In the genomic region with DNA sequence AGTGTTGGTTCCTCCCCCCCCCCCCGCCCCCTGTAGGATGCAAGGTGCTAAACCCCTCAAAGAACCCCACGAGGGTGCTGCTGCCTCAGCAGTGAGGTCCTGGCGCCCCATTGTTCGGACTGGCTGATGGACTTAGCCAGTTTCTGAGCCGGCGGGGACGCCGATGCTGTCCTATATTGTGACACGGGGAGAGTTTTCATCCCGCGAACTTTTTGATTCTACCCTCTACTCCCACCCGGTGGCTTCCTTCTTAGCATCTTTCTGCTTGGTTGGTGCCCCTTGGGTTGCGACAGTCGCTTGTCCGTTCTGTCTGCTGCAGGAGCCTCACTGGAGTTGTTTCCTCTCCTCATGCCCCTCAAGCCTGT, we compare ENCODE assay signal across 8 mouse cellular contexts. TPM values are rescaled to one million over a fixed set of nuclear protein-coding genes. Genes with fewer than 3 reads are reported as not detected.
A peak's percentile ranks its signal among the peaks of the same experiment; 100 is the strongest.
DNase-seq lines count a peak whose midpoint lies in the region; ATAC-seq and TF ChIP-seq lines count a peak whose summit lies in the region.

No protein-coding gene starts in this region.

- WGBS in heart, embryonic 11.5 days (ENCODE audit: insufficient replicate concordance): 0% methylated on average over 15 of the region's 15 CpGs
- 0% methylated on average over 15 of the region's 15 CpGs for WGBS in lung, embryonic 14.5 days

- H3K27ac ChIP-seq in heart, embryonic 11.5 days (ENCODE audit: low read depth, low read length): no peak overlapping the region
- H3K27ac ChIP-seq in lung, embryonic 14.5 days (ENCODE audit: low read depth): peak overlapping the region; percentile 84; the same call in 1 of the 2 replicates

- peaks cover 4% of the 10 kb centered on the region; the same call in 1 of the 2 replicates for H3K27me3 ChIP-seq in heart, embryonic 11.5 days (ENCODE audit: control insufficient read depth, insufficient read depth, low read length)
- peaks cover 31% of the 10 kb centered on the region for H3K27me3 ChIP-seq in lung, embryonic 14.5 days (ENCODE audit: insufficient read depth, low read length)

- no peaks in the 10 kb centered on the region for H3K4me1 ChIP-seq in heart, embryonic 11.5 days (ENCODE audit: control insufficient read depth, insufficient read depth, low read length)
- no peaks in the 10 kb centered on the region for H3K4me1 ChIP-seq in lung, embryonic 14.5 days (ENCODE audit: insufficient read depth)

- peak; percentile 12; the same call in 1 of the 2 replicates for TF ChIP-seq CTCF in brain, embryonic 14.5 days (IDR thresholded peaks at IDR 0.05; ENCODE audit: borderline replicate concordance, extremely low read depth, insufficient read depth, insufficient read length)
- TF ChIP-seq CTCF in lung, embryonic 14.5 days (IDR thresholded peaks at IDR 0.05; ENCODE audit: low read depth): 0 out of 2 replicates have a peak, but pooled peaks have one; percentile 7

- peak overlapping the region; percentile 92 for H3K4me2 ChIP-seq in heart, embryonic 11.5 days
- peak overlapping the region; percentile 97 for H3K4me2 ChIP-seq in lung, embryonic 14.5 days

- H3K9ac ChIP-seq in heart, embryonic 11.5 days (ENCODE audit: low read depth, low read length): peak overlapping the region; percentile 72
- peak overlapping the region; percentile 68 for H3K9ac ChIP-seq in lung, embryonic 14.5 days

- H3K36me3 ChIP-seq in heart, embryonic 11.5 days (ENCODE audit: control insufficient read depth, insufficient read depth, low read length): no peaks in the 10 kb centered on the region
- no peaks in the 10 kb centered on the region for H3K36me3 ChIP-seq in lung, embryonic 14.5 days (ENCODE audit: insufficient read depth)

- TF ChIP-seq POLR2A in brain, embryonic 14.5 days (IDR thresholded peaks at IDR 0.05; ENCODE audit: borderline replicate concordance, extremely low read depth, insufficient read depth, insufficient read length, poor library complexity, severe bottlenecking): no peak

- H3K9me3 ChIP-seq in heart, embryonic 11.5 days (replicated peaks; ENCODE audit: control insufficient read depth, low read length): no peaks in the 10 kb centered on the region
- H3K9me3 ChIP-seq in lung, embryonic 14.5 days (ENCODE audit: low read depth, low read length): no peaks in the 10 kb centered on the region

- peak; percentile 27 for ATAC-seq in heart, embryonic 11.5 days (replicated peaks; ENCODE audit: insufficient number of reproducible peaks, low FRiP score, low TSS enrichment)
- peak; percentile 63 for ATAC-seq in granulocyte monocyte progenitor cell, adult 5-6 weeks (replicated peaks; ENCODE audit: poor library complexity, severe bottlenecking)
- peak; percentile 57; the same call in 1 of the 2 replicates for ATAC-seq in lung, embryonic 14.5 days (ENCODE audit: insufficient read depth)
- no peak for ATAC-seq in inflammation-experienced regulatory T-cells, adult 6 months

- peak overlapping the region; percentile 78 for H3K4me3 ChIP-seq in heart, embryonic 11.5 days (ENCODE audit: low read depth, low read length)
- peak overlapping the region; percentile 76 for H3K4me3 ChIP-seq in lung, embryonic 14.5 days (ENCODE audit: low read depth, low read length)

- no peak for DNase-seq in heart, postnatal 10 days
- DNase-seq in brain, embryonic 14.5 days (ENCODE audit: low read depth): peak; percentile 85
- DNase-seq in kidney, postnatal 25 days: peak; percentile 40 to 68
- DNase-seq in lung, embryonic 14.5 days: peak; percentile 52
- peak; percentile 21 for DNase-seq in ovary, postnatal 14 days (ENCODE audit: low spot score)

- intact Hi-C loops in heart, postnatal 10 days (cut with DNase I): loop anchor here (5.0 kb wide), 1 partner anchor 111 kb away; no protein-coding TSS in a partner anchor

RNA-seq across cellular contexts. Expression of a gene that starts 0.6 kb away (rescaled TPM):
- polyA plus RNA-seq in heart, embryonic 11.5 days (2014; fragmentation: Nextera tagmentation; extraction: Ambion mirVana): 0.86 and 1.2 TPM in 2 replicates
- 1 to 10 TPM; 1.5 to 1.6 TPM for total RNA-seq in heart, postnatal 10 days (2021)
- polyA plus RNA-seq in brain, embryonic 14.5 days (2012; rRNA removed): 30.1 and 36.0 TPM in 2 replicates
- 0.85 TPM in 1 of 2 replicates, not detected in the other for total RNA-seq in granulocyte monocyte progenitor cell, adult 5-6 weeks (2014; fragmentation: Nextera tagmentation)
- total RNA-seq in granulocyte monocyte progenitor cell, adult 5-6 weeks (2017): 0.17 TPM in 1 of 2 replicates, not detected in the other
- polyA plus RNA-seq in lung, embryonic 14.5 days (2014; fragmentation: Nextera tagmentation; extraction: Ambion mirVana): 0.47 and 0.79 TPM in 2 replicates
- polyA plus RNA-seq in inflammation-experienced regulatory T-cells, adult 6 months (2017; shearing (Covaris generic)): under 1 TPM in 2 of 3 experiments, not detected in 1; 0.05 to 0.06 TPM

RNA-seq across cellular contexts. Expression of a gene that starts 55.1 kb away (rescaled TPM):
- polyA plus RNA-seq in heart, embryonic 11.5 days (2014; fragmentation: Nextera tagmentation; extraction: Ambion mirVana): 0.84 and 1.1 TPM in 2 replicates
- total RNA-seq in heart, postnatal 10 days (2021): 1 to 10 TPM; 3.5 to 3.8 TPM
- polyA plus RNA-seq in brain, embryonic 14.5 days (2012; rRNA removed): 0.34 and 0.64 TPM in 2 replicates
- total RNA-seq in granulocyte monocyte progenitor cell, adult 5-6 weeks (2014; fragmentation: Nextera tagmentation): not detected in 2 replicates
- total RNA-seq in granulocyte monocyte progenitor cell, adult 5-6 weeks (2017): 0.62 and 0.78 TPM in 2 replicates
- polyA plus RNA-seq in lung, embryonic 14.5 days (2014; fragmentation: Nextera tagmentation; extraction: Ambion mirVana): 0.71 and 0.91 TPM in 2 replicates
- polyA plus RNA-seq in inflammation-experienced regulatory T-cells, adult 6 months (2017; shearing (Covaris generic)): under 1 TPM in 2 of 3 experiments, not detected in 1; 0.32 to 0.74 TPM

Comparison
In these comparisons a context has a peak if more than half of its experiments do, and no peak if none do; other contexts are left out.
1. DNase-seq: peak in brain, embryonic 14.5 days (single experiment), kidney, postnatal 25 days (2 of 2), lung, embryonic 14.5 days (single experiment) and ovary, postnatal 14 days (single experiment); none in heart, postnatal 10 days (0 of 2).
2. RNA of a gene that starts 0.6 kb away (polyA plus RNA-seq): 30.1 to 36.0 TPM in brain, embryonic 14.5 days; 0.86 to 1.2 TPM in heart, embryonic 11.5 days, 0.47 to 0.79 TPM in lung, embryonic 14.5 days and 0.05 to 0.06 TPM in inflammation-experienced regulatory T-cells, adult 6 months; every median in the first group is over 10 times any median in the second.